ENCODE assay signal across 8 mouse cellular contexts in the genomic region with DNA sequence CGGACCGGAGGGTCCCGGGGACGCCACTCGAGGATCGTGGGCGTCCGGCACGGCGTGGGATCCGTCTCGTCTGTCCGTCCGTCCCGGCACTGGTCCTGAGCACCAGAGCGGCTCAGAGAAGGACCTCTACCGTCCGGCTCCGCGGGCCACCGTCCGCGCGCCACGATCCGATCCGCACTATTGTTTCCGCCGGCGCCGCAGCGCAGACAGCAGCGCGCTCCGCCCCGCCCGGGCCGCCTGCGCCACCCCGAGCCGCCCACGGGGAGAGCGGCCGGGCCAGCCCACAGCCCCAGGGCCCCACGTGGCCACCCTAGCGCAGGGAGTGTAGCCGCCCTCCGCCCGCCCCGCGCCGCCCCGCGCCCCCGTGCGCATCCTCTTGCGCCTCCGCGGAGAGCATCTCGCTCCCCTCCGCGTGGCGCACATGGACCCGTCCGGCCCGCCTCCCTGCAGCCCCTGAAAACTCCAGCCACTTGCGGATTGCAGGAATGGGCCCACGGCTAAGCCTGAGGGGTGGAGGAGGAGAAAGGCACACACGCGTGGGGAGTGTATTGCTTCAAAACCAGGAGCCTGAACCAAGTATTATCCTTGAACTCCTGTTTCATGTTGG. TPM values are rescaled to one million over a fixed set of nuclear protein-coding genes. Genes with fewer than 3 reads are reported as not detected.
A peak's percentile ranks its signal among the peaks of the same experiment; 100 is the strongest.
DNase-seq lines count a peak whose midpoint lies in the region; ATAC-seq lines count a peak whose summit lies in the region.

A gene (minus strand): TSS at position 231 of the 607 bp plus-strand sequence.

- peak; percentile 81 for DNase-seq in adipocyte (ENCODE audit: low spot score)
- peak; percentile 85 for DNase-seq in gastrocnemius, postnatal 10 days
- peak; percentile 72 to 74 for DNase-seq in left cerebral cortex, postnatal 14 days (ENCODE audit: low spot score in 2 of 2)
- DNase-seq in right cerebral cortex, postnatal 14 days: peak; percentile 79
- DNase-seq in urinary bladder, postnatal 25 days (ENCODE audit: low spot score): peak; percentile 81

- ATAC-seq in common myeloid progenitor, adult 5-6 weeks (replicated peaks; ENCODE audit: low read depth, poor library complexity, severe bottlenecking): peak; percentile 67
- ATAC-seq in inflammation-experienced regulatory T-cells, adult 6 months: peak; percentile 67
- peak; percentile 85 for ATAC-seq in megakaryocyte-erythroid progenitor cell, adult 5-6 weeks (replicated peaks; ENCODE audit: low FRiP score, low TSS enrichment, poor library complexity, severe bottlenecking)

- intact Hi-C loops in left cerebral cortex, postnatal 14 days (cut with DNase I): loop anchor here (5.0 kb wide), 1 partner anchor 124 kb away; no protein-coding TSS in a partner anchor

RNA-seq across cellular contexts. Expression of the gene that starts here (rescaled TPM):
- total RNA-seq in common myeloid progenitor, adult 5-6 weeks (2017): 41.8 and 53.9 TPM in 2 replicates
- total RNA-seq in gastrocnemius, postnatal 10 days (2021): 1 to 10 TPM; 5.7 to 7.3 TPM
- polyA plus RNA-seq in inflammation-experienced regulatory T-cells, adult 6 months (2017; shearing (Covaris generic)): 10 to 100 TPM; 39.6 to 60.2 (median 48.6) TPM
- total RNA-seq in left cerebral cortex, postnatal 14 days (2021): 1 to 10 TPM; 5.2 to 7.0 TPM
- total RNA-seq in megakaryocyte-erythroid progenitor cell, adult 5-6 weeks (2014; fragmentation: Nextera tagmentation): 20.5 and 21.0 TPM in 2 replicates
- 33.5 and 33.6 TPM in 2 replicates for total RNA-seq in megakaryocyte-erythroid progenitor cell, adult 5-6 weeks (2017)

Comparison
In these comparisons a context has a peak if more than half of its experiments do, and no peak if none do; other contexts are left out.
1. Peak in every context shown above with its lines: DNase-seq and ATAC-seq.